30 mouse cellular contexts compared by ENCODE assay signal in genomic region chr3:82539951-82540350, GRCm38 (mm10). TPM values are rescaled to one million over a fixed set of nuclear protein-coding genes. Genes with fewer than 3 reads are reported as not detected.
A peak's percentile ranks its signal among the peaks of the same experiment; 100 is the strongest.
DNase-seq lines count a peak whose midpoint lies in the region; ATAC-seq lines count a peak whose summit lies in the region.
"Had no signal": no experiment of that assay in that cellular context is flagged by ENCODE, and none has a peak within 500 bp of the region (broad histone marks: within the 10 kb centered on the region; RNA-seq: fewer than 3 reads in every experiment).

No protein-coding gene starts in this region.

- no peaks in the 10 kb centered on the region for H3K36me3 ChIP-seq in forebrain, embryonic 15.5 days
- H3K36me3 ChIP-seq: embryonic facial prominence, embryonic 13.5 days; embryonic facial prominence, embryonic 15.5 days; forebrain, embryonic 10.5 days; forebrain, embryonic 12.5 days; G1E had no signal

- no peaks in the 10 kb centered on the region for H3K27me3 ChIP-seq in forebrain, embryonic 15.5 days
- H3K27me3 ChIP-seq: CH12.LX; embryonic facial prominence, embryonic 13.5 days; embryonic facial prominence, embryonic 15.5 days; forebrain, embryonic 12.5 days; Patski had no signal

- ATAC-seq in forebrain, embryonic 15.5 days (replicated peaks), result no peak
- ATAC-seq: CD4-positive, CD25-positive, alpha-beta regulatory T cell, adult 4 months; forebrain, embryonic 14.5 days; forebrain, postnatal 0 days; Patski had no signal

- peak; percentile 28 for DNase-seq in layer of hippocampus, adult 11-12 months (ENCODE audit: low spot score)
- DNase-seq in layer of hippocampus, adult 9-10 months (ENCODE audit: low spot score), result no peak
- peak; percentile 1 for DNase-seq in ZHBTc4 (ENCODE audit: low read depth, low spot score)
- peak; percentile 29 to 53 for DNase-seq in layer of hippocampus, adult 8-10 months (ENCODE audit: low spot score in 2 of 2)
- peak; percentile 22 to 48 for DNase-seq in layer of hippocampus, postnatal 14 days (ENCODE audit: low spot score in 2 of 2)
- DNase-seq in right cerebral cortex, postnatal 4 days, result no peak
- DNase-seq: adrenal gland, adult 2 months; adrenal gland, postnatal 10 days; adrenal gland, postnatal 25 days; B cell, adult 2 months; cerebellum, adult 11-12 months; cerebellum, adult 8-10 months; cerebellum, adult 9-11 months; cerebellum, postnatal 14 days; cerebellum, postnatal 36 days; embryo, embryonic 11 days; forebrain, postnatal 0 days had no signal

- no peaks in the 10 kb centered on the region for H3K9me3 ChIP-seq in forebrain, embryonic 15.5 days
- H3K9me3 ChIP-seq: embryonic facial prominence, embryonic 13.5 days; embryonic facial prominence, embryonic 15.5 days; forebrain, embryonic 10.5 days; forebrain, embryonic 12.5 days had no signal

- no peaks in the 10 kb centered on the region for H3K4me1 ChIP-seq in forebrain, embryonic 15.5 days
- H3K4me1 ChIP-seq: embryonic facial prominence, embryonic 13.5 days; embryonic facial prominence, embryonic 15.5 days had no signal

- H3K4me2 ChIP-seq in forebrain, embryonic 15.5 days (replicated peaks), result no peak overlapping the region
- H3K4me2 ChIP-seq: embryonic facial prominence, embryonic 13.5 days; embryonic facial prominence, embryonic 15.5 days; forebrain, embryonic 12.5 days had no signal

- WGBS in forebrain, embryonic 15.5 days, result 79% methylated on average over 5 of the region's 5 CpGs

- no peak overlapping the region for H3K9ac ChIP-seq in forebrain, embryonic 15.5 days (replicated peaks)
- H3K9ac ChIP-seq: embryonic facial prominence, embryonic 13.5 days; embryonic facial prominence, embryonic 15.5 days; forebrain, embryonic 12.5 days; forebrain, postnatal 0 days had no signal

- no peak overlapping the region for H3K27ac ChIP-seq in forebrain, embryonic 15.5 days (replicated peaks)
- H3K27ac ChIP-seq: embryonic facial prominence, embryonic 13.5 days; embryonic facial prominence, embryonic 15.5 days; forebrain, embryonic 10.5 days; forebrain, embryonic 12.5 days had no signal

- no peak overlapping the region for H3K4me3 ChIP-seq in forebrain, embryonic 15.5 days
- H3K4me3 ChIP-seq: embryonic facial prominence, embryonic 13.5 days; embryonic facial prominence, embryonic 15.5 days; erythroblast, embryonic 14.5 days; forebrain, embryonic 10.5 days; forebrain, embryonic 12.5 days had no signal

RNA-seq across cellular contexts. Expression of gene Npy2r, which starts 7.9 kb away (rescaled TPM):
- total RNA-seq in layer of hippocampus, adult 8-10 months (2022), result 10 to 100 TPM; 34.1 to 42.8 (median 36.6) TPM
- total RNA-seq in layer of hippocampus, postnatal 14 days (2021), result 10 to 100 TPM; 32.2 to 37.6 TPM
- polyA plus RNA-seq in forebrain, embryonic 15.5 days (2015; fragmentation: Nextera tagmentation; extraction: Ambion mirVana), result 2.3 and 2.8 TPM in 2 replicates
- total RNA-seq: CH12.LX; common myeloid progenitor, adult 5-6 weeks had no signal
- polyA plus RNA-seq: CD4-positive, CD25-positive, alpha-beta regulatory T cell, adult 4 months; embryonic facial prominence, embryonic 11.5 days; erythroblast, embryonic 14.5 days; forebrain, embryonic 10.5 days; G1E had no signal

Comparison
In these comparisons a context has a peak if more than half of its experiments do, and no peak if none do; other contexts are left out.
1. DNase-seq: peak in layer of hippocampus, adult 11-12 months (single experiment), ZHBTc4 (single experiment), layer of hippocampus, adult 8-10 months (2 of 2) and layer of hippocampus, postnatal 14 days (2 of 2); none in layer of hippocampus, adult 9-10 months (single experiment) and right cerebral cortex, postnatal 4 days (single experiment).